Mouse (Mus musculus): ENCODE data around the gene Tmem191c.

- TF ChIP-seq CTCF (IDR thresholded peaks at IDR 0.05; ENCODE audit: control insufficient read depth, insufficient read depth, insufficient replicate concordance, low read depth, low read length) (no peak), POLR2A (IDR thresholded peaks at IDR 0.05; ENCODE audit: control insufficient read depth, low read depth, low read length) (no peak)
Observed at GRCm38 (mm10) chr16:17251539-17251938, 24.3 kb upstream of the Tmem191c start.
